Mouse (Mus musculus) ES-E14 (cell line): ENCODE measurements around the gene Yod1.

ENCODE experiments used
- MAFK ChIP-seq: IDR thresholded peaks from 2 replicates; pipeline ENCODE4 v1.6.1; 2014; ENCODE audit warnings: mild to moderate bottlenecking, low read depth, low read length, inconsistent platforms; ENCODE audit not compliant: insufficient read depth
- ZC3H11A ChIP-seq: IDR thresholded peaks from 2 replicates; pipeline ENCODE4 v1.6.1; 2012; ENCODE audit warnings: low read depth, mild to moderate bottlenecking, inconsistent platforms, low read length, borderline replicate concordance

DNA sequence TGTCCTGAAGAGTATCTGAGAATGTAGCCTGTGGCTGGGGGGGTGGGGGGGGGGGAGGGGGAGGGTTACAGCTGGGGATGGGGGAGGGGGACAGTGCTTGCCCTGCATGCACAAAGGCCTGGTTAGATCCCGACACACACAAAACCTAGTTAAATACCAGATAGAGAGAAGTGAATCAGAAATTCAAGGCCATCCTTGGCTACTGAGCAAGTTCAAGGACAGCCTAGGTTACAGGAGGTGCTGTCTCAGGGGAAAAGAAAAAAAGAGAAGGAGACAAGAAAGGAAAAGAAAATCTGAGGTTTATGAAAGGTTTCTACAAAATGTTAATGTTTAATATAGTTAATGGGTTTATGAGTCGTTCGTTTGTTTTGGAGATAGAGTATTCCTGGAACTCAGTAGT is 22.5 kb downstream of the Yod1 start:
- TF ChIP-seq MAFK, result no peak
- no peak for TF ChIP-seq ZC3H11A
